Mouse (Mus musculus) ES-E14 (cell line): ENCODE data around the gene AF067063. TPM values are rescaled to one million over a fixed set of nuclear protein-coding genes. Genes with fewer than 3 reads are reported as not detected.

ENCODE experiments used
- DNase-seq: peaks from one replicate; pipeline ENCODE4 v3.0.0-alpha.2; 2013; ENCODE audit warnings: low read depth, low spot score
- H3K27ac ChIP-seq: 2 replicates; pipeline ENCODE4 v1.5.1; 2012; ENCODE audit warnings: low read depth, mild to moderate bottlenecking, low read length, moderate library complexity, mixed read lengths; ENCODE audit not compliant: poor library complexity, insufficient read depth, severe bottlenecking
- H3K36me3 ChIP-seq: 2 replicates; pipeline ENCODE4 v1.6.1; 2012; ENCODE audit warnings: mild to moderate bottlenecking, low read length, moderate library complexity, mixed read lengths; ENCODE audit not compliant: control insufficient read depth, poor library complexity, insufficient read depth, severe bottlenecking
- H3K4me1 ChIP-seq, 2 experiments: fragments of 150-350 bp in 1 of 2; sonication (generic) in 1 of 2; 2 replicates each; pipeline ENCODE4 v1.6.1; 2012; ENCODE audit warnings: low read length in 2 of 2, mild to moderate bottlenecking in 1 of 2, mixed read lengths in 1 of 2; ENCODE audit not compliant: control insufficient read depth in 2 of 2, insufficient read depth in 2 of 2, poor library complexity in 1 of 2
- H3K4me3 ChIP-seq, 2 experiments: fragments of 150-350 bp in 1 of 2; sonication (generic) in 1 of 2; 2 replicates each; pipeline ENCODE4 v1.5.1; 2012; ENCODE audit warnings: low read length in 2 of 2, low read depth in 1 of 2, mild to moderate bottlenecking in 1 of 2, mixed read lengths in 1 of 2; ENCODE audit not compliant: insufficient read depth in 1 of 2, poor library complexity in 1 of 2, severe bottlenecking in 1 of 2
- H3K9ac ChIP-seq: 2 replicates; pipeline ENCODE4 v1.6.1; 2012; ENCODE audit warnings: low read depth, mild to moderate bottlenecking, low read length, mixed read lengths; ENCODE audit not compliant: poor library complexity, insufficient read depth, severe bottlenecking
- H3K9me3 ChIP-seq: fragments of 150-350 bp; sonication (generic); 2 replicates; pipeline ENCODE4 v1.6.1; 2012; ENCODE audit warnings: low read depth, mild to moderate bottlenecking, low read length; ENCODE audit not compliant: control insufficient read depth, insufficient read depth
- CHD2 ChIP-seq: IDR thresholded peaks from 2 replicates; pipeline ENCODE4 v1.6.1; 2014; ENCODE audit warnings: mild to moderate bottlenecking, low read depth, low read length, inconsistent platforms
- HCFC1 ChIP-seq: IDR thresholded peaks from 2 replicates; pipeline ENCODE4 v1.6.1; 2012; ENCODE audit warnings: low read length, inconsistent platforms, borderline replicate concordance; ENCODE audit not compliant: insufficient read depth
- MAFK ChIP-seq: IDR thresholded peaks from 2 replicates; pipeline ENCODE4 v1.6.1; 2014; ENCODE audit warnings: mild to moderate bottlenecking, low read depth, low read length, inconsistent platforms; ENCODE audit not compliant: insufficient read depth
- ZC3H11A ChIP-seq: IDR thresholded peaks from 2 replicates; pipeline ENCODE4 v1.6.1; 2012; ENCODE audit warnings: low read depth, mild to moderate bottlenecking, inconsistent platforms, low read length, borderline replicate concordance
- ZNF384 ChIP-seq: IDR thresholded peaks from 2 replicates; pipeline ENCODE4 v1.6.1; 2012; ENCODE audit warnings: low read depth, low read length, inconsistent platforms
- in situ Hi-C, 2 experiments: fragments of 600-800 bp; cut with MboI; formaldehyde crosslinking; loops; one replicate each; pipeline ENCODE4 v1.15.1; 2025; ENCODE audit warnings: low sequenced_read_pairs in 2 of 2, inconsistent platforms in 1 of 2; ENCODE audit not compliant: unreplicated experiment in 2 of 2
- total RNA-seq: library from RNA; depleted of rRNA; stranded (reverse); fragments of 300-350 nt; gene quantifications from 2 replicates; pipeline ENCODE4 v1.2.3, GENCODE M21; 2012

The AF067063 gene
- total RNA-seq, 1 experiment: 1.5 TPM

- TF ChIP-seq MAFK: no peak
- H3K4me1 ChIP-seq: peaks cover 0 to 2% of the 10 kb centered on the region in 2 experiments; a peak in 1 of 4 replicates
- no peak for DNase-seq
- H3K27ac ChIP-seq: no peak overlapping the region
- H3K9me3 ChIP-seq: no peaks in the 10 kb centered on the region
- in situ Hi-C loops: no loop called here
- peaks cover 2% of the 10 kb centered on the region; the same call in 1 of the 2 replicates for H3K36me3 ChIP-seq
- H3K4me3 ChIP-seq: no peak overlapping the region
- no peak overlapping the region for H3K9ac ChIP-seq
These were observed 37.1 kb downstream of the AF067063 start for GRCm38 (mm10) chr13:119792791-119793404.

DNA sequence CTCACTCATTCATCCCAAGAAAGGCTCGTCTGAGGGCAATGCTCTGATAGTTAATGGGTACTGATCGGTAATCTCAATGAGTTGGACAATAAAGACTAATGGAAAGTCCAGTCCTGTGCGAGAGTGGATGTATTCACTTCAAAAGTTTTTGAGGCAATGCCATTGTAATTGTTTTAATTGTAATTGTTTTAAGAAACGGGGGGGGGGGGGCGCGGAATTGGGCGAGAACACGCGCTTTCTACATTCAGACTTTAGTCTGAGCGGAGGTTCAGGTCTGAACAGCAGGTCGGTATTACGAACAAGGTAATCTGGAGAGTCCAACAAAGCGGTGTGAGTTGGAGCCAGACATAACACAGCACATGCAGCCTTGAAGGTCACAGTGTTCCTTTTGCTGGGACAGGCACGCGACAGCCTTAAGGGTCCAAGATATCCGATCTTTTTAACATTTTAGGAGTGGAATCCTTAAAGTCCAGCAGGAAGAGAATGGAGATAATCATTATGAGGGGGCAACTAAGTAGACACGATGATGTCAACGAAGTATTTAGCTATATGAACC is 38.4 kb downstream of the AF067063 start:
- Histone ChIP-seq H3K9ac (peak overlapping the region; percentile 89), H3K27ac (peak overlapping the region; percentile 86), H3K4me1 (peaks cover 0 to 2% of the 10 kb centered on the region in 2 experiments; a peak in 1 of 4 replicates), H3K36me3 (peaks cover 6% of the 10 kb centered on the region), H3K9me3 (no peaks in the 10 kb centered on the region), H3K4me3 (peak overlapping the region; percentile 98 to 99)
- DNase-seq: no peak
- in situ Hi-C loops: no loop called here
- no peak for TF ChIP-seq MAFK
- TF ChIP-seq ZC3H11A: no peak
- no peak for TF ChIP-seq HCFC1
- no peak for TF ChIP-seq ZNF384

- H3K4me3 ChIP-seq: peak within 1 kb of the TSS; percentile 98 to 99
- in situ Hi-C loops: no loop called here
- H3K27ac ChIP-seq: peak within 1 kb of the TSS; percentile 94
- H3K9me3 ChIP-seq: no peaks in the 10 kb centered on the region
- peak; percentile 81 for DNase-seq
- peak; percentile 46; the same call in 1 of the 2 replicates for TF ChIP-seq HCFC1
- no peak for TF ChIP-seq MAFK
- no peak for TF ChIP-seq CHD2
- no peak for TF ChIP-seq ZNF384
- H3K36me3 ChIP-seq: peaks cover 11% of the 10 kb centered on the region
- peaks cover 0 to 2% of the 10 kb centered on the region in 2 experiments; a peak in 1 of 4 replicates for H3K4me1 ChIP-seq
- peak within 1 kb of the TSS; percentile 99 for H3K9ac ChIP-seq
These were observed 39.0 kb downstream of the AF067063 start, which contains the start of gene Zfp131 for GRCm38 (mm10) chr13:119790761-119791579. Gene Zfp131 (minus strand): TSS chr13:119790889.

DNA sequence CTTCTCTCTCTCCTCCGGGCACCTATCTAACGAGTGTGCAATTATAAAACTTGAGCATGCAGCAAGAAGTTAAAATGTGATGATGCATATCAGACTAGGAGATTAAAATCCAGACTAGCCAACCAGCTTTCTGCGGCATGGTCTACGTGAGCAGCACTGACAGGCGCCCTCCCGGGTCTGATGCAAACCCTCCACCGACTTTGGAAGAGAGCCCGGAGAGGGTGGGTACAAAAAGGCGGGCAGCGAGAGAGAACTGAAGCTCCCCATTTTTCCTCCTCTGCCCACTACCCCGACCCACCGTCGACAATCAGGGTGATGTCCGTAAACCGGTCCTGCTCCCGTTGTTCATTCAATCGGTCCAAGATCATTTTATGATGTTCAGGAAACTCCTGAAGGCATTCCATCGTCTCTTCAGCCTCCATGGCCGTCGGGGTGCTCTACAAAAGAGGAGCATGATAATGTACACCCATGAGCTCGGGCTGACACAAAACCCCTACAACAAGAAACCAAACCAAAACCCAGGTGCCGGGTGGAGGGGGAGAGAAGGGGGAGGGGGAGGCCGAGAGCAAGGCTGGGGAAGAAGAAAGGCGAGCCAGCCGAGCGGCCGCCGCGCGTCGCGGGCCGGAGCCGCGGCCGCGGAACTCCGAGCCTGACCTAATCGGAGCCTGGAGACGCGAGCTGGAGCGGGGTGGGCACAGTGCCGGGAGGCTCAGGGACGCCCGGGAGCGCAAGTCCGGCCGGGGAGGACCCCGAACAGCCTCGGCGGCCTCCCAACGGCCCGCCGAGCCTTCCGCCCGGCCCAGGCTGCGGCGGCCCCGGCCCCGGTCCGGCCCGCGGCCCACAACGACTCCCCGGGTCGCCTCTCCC is 39.9 kb downstream of the AF067063 start:
- Histone ChIP-seq H3K9ac (peak overlapping the region; percentile 99), H3K4me3 (peak overlapping the region; percentile 98 to 99), H3K9me3 (no peaks in the 10 kb centered on the region), H3K27ac (peak overlapping the region; percentile 94), H3K36me3 (peaks cover 12% of the 10 kb centered on the region), H3K4me1 (peaks cover 0 to 2% of the 10 kb centered on the region in 2 experiments; a peak in 1 of 4 replicates)
- in situ Hi-C loops: no loop called here
- TF ChIP-seq MAFK: no peak
- no peak for DNase-seq
